Mouse (Mus musculus): ENCODE data around the gene Rcor2. TPM values are rescaled to one million over a fixed set of nuclear protein-coding genes. Genes with fewer than 3 reads are reported as not detected.
A peak's percentile ranks its signal among the peaks of the same experiment; 100 is the strongest.

Gene Rcor2
- polyA plus RNA-seq, 1 experiment from 2014 or later: 25.3 TPM

GRCm38 (mm10) chr19:7239574-7239973, 27.6 kb upstream of the Rcor2 start:
- Histone ChIP-seq H3K4me1 (peaks cover 34% of the 10 kb centered on the region), H3K36me3 (replicated peaks) (no peaks in the 10 kb centered on the region), H3K4me3 (peak overlapping the region; percentile 67), H3K4me2 (peak overlapping the region; percentile 81), H3K27ac (no peak overlapping the region), H3K9me3 (no peaks in the 10 kb centered on the region), H3K27me3 (replicated peaks) (no peaks in the 10 kb centered on the region; the same call in none of the 2 replicates), H3K9ac (peak overlapping the region; percentile 74)
- WGBS: 86% methylated on average over 3 of the region's 3 CpGs
- ATAC-seq (replicated peaks): no peak

GRCm38 (mm10) chr19:7240291-7240690, 26.8 kb upstream of the Rcor2 start:
- Histone ChIP-seq H3K4me3 (peak overlapping the region; percentile 67), H3K9me3 (no peaks in the 10 kb centered on the region), H3K9ac (peak overlapping the region; percentile 74), H3K27me3 (replicated peaks) (no peaks in the 10 kb centered on the region; the same call in none of the 2 replicates), H3K36me3 (replicated peaks) (no peaks in the 10 kb centered on the region), H3K4me1 (peaks cover 34% of the 10 kb centered on the region), H3K27ac (peak overlapping the region; percentile 86), H3K4me2 (peak overlapping the region; percentile 81)
- WGBS: 3% methylated on average over 13 of the region's 13 CpGs
- ATAC-seq (replicated peaks): peak; percentile 27; the same call in 1 of the 2 replicates

- WGBS: under 1% methylated on average over 76 of the region's 80 CpGs
- H3K4me3 ChIP-seq: peak within 1 kb of the TSS; percentile 67
- no peaks in the 10 kb centered on the region for H3K9me3 ChIP-seq
- H3K36me3 ChIP-seq (replicated peaks): no peaks in the 10 kb centered on the region
- H3K27me3 ChIP-seq (replicated peaks): no peaks in the 10 kb centered on the region; the same call in none of the 2 replicates
- ATAC-seq (replicated peaks): peak; percentile 97
- peaks cover 34% of the 10 kb centered on the region for H3K4me1 ChIP-seq
- H3K27ac ChIP-seq: peak within 1 kb of the TSS; percentile 86
- H3K9ac ChIP-seq: peak within 1 kb of the TSS; percentile 74
- H3K4me2 ChIP-seq: peak within 1 kb of the TSS; percentile 81
Measured at GRCm38 (mm10) chr19:7240782-7241690, 26.1 kb upstream of the Rcor2 start, which contains the start of gene Naa40. Gene Naa40, minus strand, starts transcription at chr19:7241183.

GRCm38 (mm10) chr19:7246021-7246420, 21.1 kb upstream of the Rcor2 start:
- Histone ChIP-seq H3K27ac (no peak overlapping the region), H3K4me1 (peaks cover 6% of the 10 kb centered on the region), H3K4me2 (no peak overlapping the region), H3K27me3 (replicated peaks) (no peaks in the 10 kb centered on the region; the same call in none of the 2 replicates), H3K4me3 (no peak overlapping the region), H3K36me3 (replicated peaks) (no peaks in the 10 kb centered on the region), H3K9me3 (no peaks in the 10 kb centered on the region), H3K9ac (no peak overlapping the region)
- 86% methylated on average over 3 of the region's 3 CpGs for WGBS
- ATAC-seq (replicated peaks): no peak

DNA sequence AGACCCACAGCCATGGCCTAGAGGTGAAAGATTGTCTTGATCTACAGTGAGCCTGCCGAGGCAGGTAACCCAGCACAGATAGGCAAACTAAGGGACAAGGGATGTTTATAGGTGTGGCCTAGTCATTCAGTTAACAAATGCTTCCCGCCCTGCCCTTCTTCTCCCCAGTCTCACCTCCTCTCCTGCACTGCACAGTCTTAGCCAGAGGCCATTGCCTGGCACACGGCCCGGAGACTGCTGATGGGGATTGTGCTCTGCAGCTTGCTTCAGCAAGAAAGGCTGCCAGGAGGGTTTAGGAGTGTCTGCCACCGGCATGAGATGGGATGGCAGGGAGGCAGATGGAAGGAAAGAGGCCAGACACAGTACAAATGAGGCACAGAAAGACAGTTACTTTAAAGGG, 9.2 kb upstream of the Rcor2 start:
- Histone ChIP-seq H3K4me2 (no peak overlapping the region), H3K4me1 (no peaks in the 10 kb centered on the region), H3K9ac (no peak overlapping the region), H3K9me3 (no peaks in the 10 kb centered on the region), H3K27ac (no peak overlapping the region), H3K27me3 (replicated peaks) (no peaks in the 10 kb centered on the region), H3K36me3 (replicated peaks) (no peaks in the 10 kb centered on the region), H3K4me3 (no peak overlapping the region)
- ATAC-seq (replicated peaks): no peak
- 81% methylated on average over 5 of the region's 5 CpGs for WGBS

DNA sequence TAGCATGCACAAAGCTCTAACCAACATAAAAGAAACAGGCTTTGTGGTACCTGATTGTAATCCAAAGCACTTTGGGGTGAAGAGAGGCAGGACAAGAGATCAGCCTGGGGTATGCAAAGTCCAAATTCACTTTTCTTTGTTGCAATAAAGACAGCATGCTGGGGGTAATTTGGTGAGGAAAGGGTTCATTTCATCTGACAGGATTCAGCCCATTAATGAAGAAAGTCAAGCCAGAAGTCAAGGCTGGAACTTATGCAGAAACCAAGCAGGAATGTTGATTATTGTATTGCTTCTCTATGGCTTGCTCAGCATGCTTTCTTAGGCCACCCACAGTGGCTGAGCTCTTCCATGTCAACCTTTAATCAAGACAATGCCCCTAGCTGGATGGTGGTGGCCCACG, 5.6 kb upstream of the Rcor2 start:
- no peak overlapping the region for H3K27ac ChIP-seq
- H3K9ac ChIP-seq: no peak overlapping the region
- H3K4me2 ChIP-seq: no peak overlapping the region
- no peaks in the 10 kb centered on the region for H3K36me3 ChIP-seq (replicated peaks)
- no peak overlapping the region for H3K4me3 ChIP-seq
- no peaks in the 10 kb centered on the region for H3K9me3 ChIP-seq
- WGBS: 88% methylated on average over 1 of the region's 1 CpGs
- no peaks in the 10 kb centered on the region for H3K27me3 ChIP-seq (replicated peaks)
- ATAC-seq (replicated peaks): no peak
- H3K4me1 ChIP-seq: peaks cover 23% of the 10 kb centered on the region

GRCm38 (mm10) chr19:7261964-7262363, 5.2 kb upstream of the Rcor2 start:
- 98% methylated on average over 3 of the region's 3 CpGs for WGBS
- Histone ChIP-seq H3K4me2 (no peak overlapping the region), H3K9me3 (no peaks in the 10 kb centered on the region), H3K4me1 (peaks cover 27% of the 10 kb centered on the region), H3K4me3 (no peak overlapping the region), H3K27me3 (replicated peaks) (no peaks in the 10 kb centered on the region), H3K36me3 (replicated peaks) (no peaks in the 10 kb centered on the region), H3K27ac (no peak overlapping the region), H3K9ac (no peak overlapping the region)
- ATAC-seq (replicated peaks): no peak

GRCm38 (mm10) chr19:7262592-7262991, 4.5 kb upstream of the Rcor2 start:
- Histone ChIP-seq H3K36me3 (replicated peaks) (no peaks in the 10 kb centered on the region), H3K9ac (no peak overlapping the region), H3K9me3 (no peaks in the 10 kb centered on the region), H3K27ac (no peak overlapping the region), H3K4me2 (no peak overlapping the region), H3K4me1 (peaks cover 34% of the 10 kb centered on the region), H3K27me3 (replicated peaks) (no peaks in the 10 kb centered on the region), H3K4me3 (no peak overlapping the region)
- 89% methylated on average over 1 of the region's 1 CpGs for WGBS
- ATAC-seq (replicated peaks): no peak

GRCm38 (mm10) chr19:7264088-7264765, 2.9 kb upstream of the Rcor2 start:
- Histone ChIP-seq H3K36me3 (replicated peaks) (no peaks in the 10 kb centered on the region), H3K4me2 (no peak overlapping the region), H3K27me3 (replicated peaks) (no peaks in the 10 kb centered on the region), H3K4me3 (no peak overlapping the region), H3K9ac (no peak overlapping the region), H3K27ac (peak overlapping the region; percentile 97), H3K9me3 (no peaks in the 10 kb centered on the region), H3K4me1 (peaks cover 41% of the 10 kb centered on the region)
- WGBS: 18% methylated on average over 9 of the region's 9 CpGs
- no peak for ATAC-seq (replicated peaks)

- peak overlapping the region; percentile 97 for H3K27ac ChIP-seq
- no peaks in the 10 kb centered on the region for H3K36me3 ChIP-seq (replicated peaks)
- no peak for ATAC-seq (replicated peaks)
- no peak overlapping the region for H3K9ac ChIP-seq
- H3K4me3 ChIP-seq: no peak overlapping the region
- peaks cover 47% of the 10 kb centered on the region for H3K4me1 ChIP-seq
- H3K27me3 ChIP-seq (replicated peaks): no peaks in the 10 kb centered on the region
- no peak overlapping the region for H3K4me2 ChIP-seq
- no peaks in the 10 kb centered on the region for H3K9me3 ChIP-seq
- 16% methylated on average over 6 of the region's 6 CpGs for WGBS
Measured at GRCm38 (mm10) chr19:7264766-7265331, 2.3 kb upstream of the Rcor2 start.

- H3K27ac ChIP-seq: peak overlapping the region; percentile 97
- H3K4me2 ChIP-seq: peak overlapping the region; percentile 11; the same call in 1 of the 2 replicates
- H3K9ac ChIP-seq: no peak overlapping the region
- 8% methylated on average over 14 of the region's 14 CpGs for WGBS
- peaks cover 54% of the 10 kb centered on the region for H3K4me1 ChIP-seq
- no peaks in the 10 kb centered on the region for H3K36me3 ChIP-seq (replicated peaks)
- H3K4me3 ChIP-seq: no peak overlapping the region
- no peaks in the 10 kb centered on the region for H3K9me3 ChIP-seq
- no peaks in the 10 kb centered on the region for H3K27me3 ChIP-seq (replicated peaks)
- no peak for ATAC-seq (replicated peaks)
Measured at GRCm38 (mm10) chr19:7265478-7266191, 1.5 kb upstream of the Rcor2 start.

Data from midbrain, embryonic 15.5 days (tissue).